Mouse (Mus musculus): Measurements from ENCODE around the gene Zfp82. TPM values are rescaled to one million over a fixed set of nuclear protein-coding genes. Genes with fewer than 3 reads are reported as not detected.
A peak's percentile ranks its signal among the peaks of the same experiment; 100 is the strongest.

Zfp82 gene
- polyA plus RNA-seq, 1 experiment from 2014 or later: 11.8 TPM

- 8% methylated on average over 9 of the region's 9 CpGs for WGBS
These were observed 18.4 kb upstream of the Zfp82 start for GRCm38 (mm10) chr7:30090970-30091585.

GRCm38 (mm10) chr7:30090092-30090969 is 17.6 kb upstream of the Zfp82 start, which contains the start of the genes Gm26920 and Zfp566:
Gm26920 (minus strand) TSS chr7:30090410.
Zfp566 (minus strand) TSS chr7:30090527.
- H3K27ac ChIP-seq: peak within 1 kb of the TSS; percentile 88
- H3K4me2 ChIP-seq: peak within 1 kb of the TSS; percentile 73
- H3K36me3 ChIP-seq (ENCODE audit: poor library complexity, severe bottlenecking): peaks cover 19% of the 10 kb centered on the region
- peaks cover 30% of the 10 kb centered on the region for H3K4me1 ChIP-seq
- H3K4me3 ChIP-seq: peak within 1 kb of the TSS; percentile 68
- H3K9ac ChIP-seq: peak within 1 kb of the TSS; percentile 81
- ATAC-seq: peak; percentile 92
- no peaks in the 10 kb centered on the region for H3K9me3 ChIP-seq (replicated peaks)
- no peaks in the 10 kb centered on the region for H3K27me3 ChIP-seq
- under 1% methylated on average over 40 of the region's 40 CpGs for WGBS

More at GRCm38 (mm10) chr7:30090970-30091585, 18.4 kb upstream of the Zfp82 start:
- H3K4me1 ChIP-seq: peaks cover 34% of the 10 kb centered on the region
- ATAC-seq: no peak
- no peaks in the 10 kb centered on the region for H3K9me3 ChIP-seq (replicated peaks)
- peak overlapping the region; percentile 88 for H3K27ac ChIP-seq
- peaks cover 11% of the 10 kb centered on the region for H3K36me3 ChIP-seq (ENCODE audit: poor library complexity, severe bottlenecking)
- peak overlapping the region; percentile 81; the same call in 1 of the 2 replicates for H3K9ac ChIP-seq
- H3K4me3 ChIP-seq: peak overlapping the region; percentile 68
- H3K4me2 ChIP-seq: peak overlapping the region; percentile 73
- no peaks in the 10 kb centered on the region for H3K27me3 ChIP-seq

- Histone ChIP-seq H3K4me2 (peak overlapping the region; percentile 73), H3K9me3 (replicated peaks) (no peaks in the 10 kb centered on the region), H3K9ac (peak overlapping the region; percentile 81), H3K4me3 (peak overlapping the region; percentile 68), H3K36me3 (ENCODE audit: poor library complexity, severe bottlenecking) (peaks cover 28% of the 10 kb centered on the region), H3K27me3 (no peaks in the 10 kb centered on the region), H3K4me1 (peaks cover 29% of the 10 kb centered on the region), H3K27ac (no peak overlapping the region; the same call in 1 of the 2 replicates)
- WGBS: 18% methylated on average over 6 of the region's 6 CpGs
- ATAC-seq: no peak
These were observed 16.7 kb upstream of the Zfp82 start for GRCm38 (mm10) chr7:30089405-30089804.

GRCm38 (mm10) chr7:30086524-30086923 is 13.8 kb upstream of the Zfp82 start:
- no peaks in the 10 kb centered on the region for H3K27me3 ChIP-seq
- ATAC-seq: no peak

GRCm38 (mm10) chr7:30064622-30065021 is 8.1 kb downstream of the Zfp82 start:
- ATAC-seq: no peak
- Histone ChIP-seq H3K36me3 (ENCODE audit: poor library complexity, severe bottlenecking) (peaks cover 78% of the 10 kb centered on the region), H3K27me3 (no peaks in the 10 kb centered on the region), H3K4me3 (no peak overlapping the region), H3K27ac (no peak overlapping the region), H3K4me2 (no peak overlapping the region), H3K4me1 (no peaks in the 10 kb centered on the region), H3K9me3 (replicated peaks) (no peaks in the 10 kb centered on the region), H3K9ac (0 out of 2 replicates have a peak overlapping the region, but pooled peaks have one; percentile 2)
- WGBS: 89% methylated on average over 5 of the region's 5 CpGs

More at GRCm38 (mm10) chr7:30086524-30086923, 13.8 kb upstream of the Zfp82 start:
- peaks cover 50% of the 10 kb centered on the region for H3K36me3 ChIP-seq (ENCODE audit: poor library complexity, severe bottlenecking)
- no peak overlapping the region for H3K27ac ChIP-seq
- H3K4me3 ChIP-seq: no peak overlapping the region
- H3K9me3 ChIP-seq (replicated peaks): no peaks in the 10 kb centered on the region
- no peak overlapping the region for H3K4me2 ChIP-seq
- peaks cover 24% of the 10 kb centered on the region for H3K4me1 ChIP-seq
- 91% methylated on average over 9 of the region's 9 CpGs for WGBS
- H3K9ac ChIP-seq: no peak overlapping the region

- 85% methylated on average over 5 of the region's 5 CpGs for WGBS
- no peak overlapping the region for H3K4me2 ChIP-seq
- no peak overlapping the region for H3K4me3 ChIP-seq
- H3K27me3 ChIP-seq: no peaks in the 10 kb centered on the region
- ATAC-seq: no peak
- no peak overlapping the region for H3K27ac ChIP-seq
- no peak overlapping the region for H3K9ac ChIP-seq
- H3K9me3 ChIP-seq (replicated peaks): no peaks in the 10 kb centered on the region
- no peaks in the 10 kb centered on the region for H3K4me1 ChIP-seq
- H3K36me3 ChIP-seq (ENCODE audit: poor library complexity, severe bottlenecking): peaks cover 82% of the 10 kb centered on the region
These were observed 10.2 kb downstream of the Zfp82 start for GRCm38 (mm10) chr7:30062478-30062877.

- H3K4me3 ChIP-seq: no peak overlapping the region
- H3K4me1 ChIP-seq: no peaks in the 10 kb centered on the region
- H3K36me3 ChIP-seq (ENCODE audit: poor library complexity, severe bottlenecking): peaks cover 88% of the 10 kb centered on the region
These were observed 12.4 kb downstream of the Zfp82 start for GRCm38 (mm10) chr7:30060341-30060740.

GRCm38 (mm10) chr7:30053591-30053990 is 19.1 kb downstream of the Zfp82 start:
- no peaks in the 10 kb centered on the region for H3K9me3 ChIP-seq (replicated peaks)
- H3K4me3 ChIP-seq: no peak overlapping the region
- no peak overlapping the region for H3K4me2 ChIP-seq
- no peak for ATAC-seq
- no peak overlapping the region for H3K9ac ChIP-seq
- WGBS: 12% methylated on average over 3 of the region's 3 CpGs
- no peaks in the 10 kb centered on the region for H3K27me3 ChIP-seq
- H3K4me1 ChIP-seq: peaks cover 13% of the 10 kb centered on the region
- H3K27ac ChIP-seq: peak overlapping the region; percentile 35; the same call in 1 of the 2 replicates
- H3K36me3 ChIP-seq (ENCODE audit: poor library complexity, severe bottlenecking): peaks cover 36% of the 10 kb centered on the region

More at GRCm38 (mm10) chr7:30060341-30060740, 12.4 kb downstream of the Zfp82 start:
- H3K4me2 ChIP-seq: no peak overlapping the region
- H3K27ac ChIP-seq: no peak overlapping the region
- no peak overlapping the region for H3K9ac ChIP-seq
- WGBS: 87% methylated on average over 6 of the region's 6 CpGs
- no peaks in the 10 kb centered on the region for H3K27me3 ChIP-seq
- no peak for ATAC-seq
- no peaks in the 10 kb centered on the region for H3K9me3 ChIP-seq (replicated peaks)

GRCm38 (mm10) chr7:30050882-30051548 is 21.7 kb downstream of the Zfp82 start, which contains the start of gene Zfp14:
Zfp14 (minus strand) TSS chr7:30051380.
- peak; percentile 100 for ATAC-seq
- H3K4me3 ChIP-seq: peak within 1 kb of the TSS; percentile 81
- peaks cover 13% of the 10 kb centered on the region for H3K4me1 ChIP-seq
- peak within 1 kb of the TSS; percentile 69 for H3K4me2 ChIP-seq
- no peaks in the 10 kb centered on the region for H3K9me3 ChIP-seq (replicated peaks)
- peaks cover 14% of the 10 kb centered on the region for H3K36me3 ChIP-seq (ENCODE audit: poor library complexity, severe bottlenecking)
- H3K27ac ChIP-seq: peak within 1 kb of the TSS; percentile 88
- H3K27me3 ChIP-seq: no peaks in the 10 kb centered on the region
- WGBS: under 1% methylated on average over 40 of the region's 40 CpGs
- H3K9ac ChIP-seq: peak within 1 kb of the TSS; percentile 84

- H3K9me3 ChIP-seq (replicated peaks): no peaks in the 10 kb centered on the region
- ATAC-seq: no peak
- no peaks in the 10 kb centered on the region for H3K27me3 ChIP-seq
- peaks cover 13% of the 10 kb centered on the region for H3K4me1 ChIP-seq
- 0 out of 2 replicates have a peak, but pooled peaks cover 5% of the 10 kb centered on the region for H3K36me3 ChIP-seq (ENCODE audit: poor library complexity, severe bottlenecking)
- no peak overlapping the region for H3K27ac ChIP-seq
- no peak overlapping the region for H3K4me2 ChIP-seq
- H3K4me3 ChIP-seq: no peak overlapping the region
- 86% methylated on average over 4 of the region's 4 CpGs for WGBS
- no peak overlapping the region for H3K9ac ChIP-seq
These were observed 24.6 kb downstream of the Zfp82 start for GRCm38 (mm10) chr7:30048126-30048525.

GRCm38 (mm10) chr7:30044354-30044753 is 28.3 kb downstream of the Zfp82 start:
- Histone ChIP-seq H3K9ac (no peak overlapping the region), H3K27ac (no peak overlapping the region), H3K27me3 (no peaks in the 10 kb centered on the region), H3K4me1 (no peaks in the 10 kb centered on the region), H3K4me3 (no peak overlapping the region), H3K36me3 (ENCODE audit: poor library complexity, severe bottlenecking) (peaks cover 9% of the 10 kb centered on the region; the same call in 1 of the 2 replicates), H3K4me2 (no peak overlapping the region), H3K9me3 (replicated peaks) (no peaks in the 10 kb centered on the region)
- ATAC-seq: no peak
- WGBS: 65% methylated on average over 9 of the region's 9 CpGs
